Mouse (Mus musculus) midbrain, embryonic 14.5 days (tissue): ENCODE measurements around the gene Heyl. TPM values are rescaled to one million over a fixed set of nuclear protein-coding genes. Genes with fewer than 3 reads are reported as not detected.
"Not testable (repeated sequence)": the region's sequence is repeated elsewhere in the genome, so short reads cannot be mapped to it uniquely, and the experiment has no call there.

Source experiments
- ATAC-seq: fragments of 200-750 bp; cut with Nextera tagmentation; 2 replicates; pipeline ENCODE4 v1.8.0; 2017; ENCODE audit warnings: moderate number of reproducible peaks, moderate library complexity; ENCODE audit not compliant: low FRiP score, low TSS enrichment
- DNase-seq: peaks from one replicate; pipeline ENCODE4 v3.0.0-alpha.2; 2015
- H3K27ac ChIP-seq: fragments of 300-500 bp; sonication (generic); replicated peaks from 2 replicates; pipeline ENCODE4 v1.5.1; 2014; ENCODE audit warnings: mild to moderate bottlenecking, low read depth, low read length, moderate library complexity
- H3K27me3 ChIP-seq: fragments of 300-500 bp; sonication (generic); 2 replicates; pipeline ENCODE4 v1.6.1; 2014; ENCODE audit warnings: low read length, control low read depth, mixed read lengths; ENCODE audit not compliant: control insufficient read depth, insufficient read depth
- H3K36me3 ChIP-seq: fragments of 300-500 bp; sonication (generic); 2 replicates; pipeline ENCODE4 v1.6.1; 2014; ENCODE audit warnings: low read length, control low read depth; ENCODE audit not compliant: control insufficient read depth, insufficient read depth
- H3K4me1 ChIP-seq: fragments of 300-500 bp; sonication (generic); 2 replicates; pipeline ENCODE4 v1.6.1; 2014; ENCODE audit warnings: mild to moderate bottlenecking, antibody characterized with exemption, low read length, control low read depth; ENCODE audit not compliant: control insufficient read depth, insufficient read depth
- H3K4me2 ChIP-seq: fragments of 300-500 bp; sonication (generic); 2 replicates; pipeline ENCODE4 v1.6.1; 2014; ENCODE audit warnings: mild to moderate bottlenecking, low read length, moderate library complexity
- H3K4me3 ChIP-seq: fragments of 300-500 bp; sonication (generic); replicated peaks from 2 replicates; pipeline ENCODE4 v1.5.1; 2014; ENCODE audit warnings: low read depth, low read length
- H3K9ac ChIP-seq: fragments of 300-500 bp; sonication (generic); replicated peaks from 2 replicates; pipeline ENCODE4 v1.6.1; 2014; ENCODE audit warnings: mild to moderate bottlenecking, low read length, moderate library complexity
- H3K9me3 ChIP-seq: fragments of 300-500 bp; sonication (generic); 2 replicates; pipeline ENCODE4 v1.6.1; 2016; ENCODE audit warnings: low read length, control low read depth, mixed read lengths; ENCODE audit not compliant: control insufficient read depth
- WGBS: fragments of 180-500 bp; shearing (Covaris S2); extraction: QIAGEN DNeasy Blood & Tissue Kit; methylation state at CpG from one replicate; pipeline ENCODE4 v1.1.7; 2014; 5-methylcytosine and 5-hydroxymethylcytosine counted together
- polyA plus RNA-seq: library from polyadenylated mRNA; unstranded; fragments of >200 nt; fragmentation: Nextera tagmentation; extraction: Ambion mirVana; gene quantifications from 2 replicates; pipeline ENCODE4 v1.2.1, GENCODE M21; 2014

Gene Heyl
- polyA plus RNA-seq, 1 experiment from 2014 or later: 7.3 TPM

GRCm38 (mm10) chr4:123286790-123287189, 53.4 kb downstream of the Heyl start:
- H3K4me1 ChIP-seq: peaks cover 22% of the 10 kb centered on the region
- H3K36me3 ChIP-seq: peaks cover 50% of the 10 kb centered on the region
- no peak for ATAC-seq
- no peaks in the 10 kb centered on the region for H3K9me3 ChIP-seq
- 92% methylated on average over 2 of the region's 2 CpGs for WGBS
- no peak overlapping the region for H3K27ac ChIP-seq
- no peak overlapping the region for H3K4me3 ChIP-seq
- no peak overlapping the region for H3K9ac ChIP-seq
- DNase-seq: no peak
- H3K4me2 ChIP-seq: no peak overlapping the region
- H3K27me3 ChIP-seq: no peaks in the 10 kb centered on the region

DNA sequence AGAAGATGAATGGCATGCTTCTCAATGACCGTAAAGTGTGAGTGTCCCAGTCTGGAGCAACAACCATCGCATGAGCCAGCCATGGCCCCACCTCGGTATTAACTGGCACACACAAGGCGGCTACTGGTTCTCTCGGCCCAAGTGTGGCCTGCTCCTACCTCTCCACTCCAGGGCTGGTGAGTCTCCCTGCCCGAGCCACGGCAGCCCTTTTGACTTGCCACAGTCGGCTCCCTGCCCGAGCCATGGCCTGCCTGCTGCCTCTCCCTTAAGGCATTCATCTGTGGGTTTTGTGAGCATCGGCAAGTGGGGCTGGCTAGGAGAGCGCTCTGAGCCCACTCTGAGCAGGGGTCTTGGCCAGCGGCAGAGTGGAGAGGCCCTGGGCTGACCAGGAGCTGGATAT, 55.7 kb downstream of the Heyl start:
- peaks cover 19% of the 10 kb centered on the region for H3K4me1 ChIP-seq
- peaks cover 72% of the 10 kb centered on the region for H3K36me3 ChIP-seq
- WGBS: 92% methylated on average over 12 of the region's 12 CpGs

DNA sequence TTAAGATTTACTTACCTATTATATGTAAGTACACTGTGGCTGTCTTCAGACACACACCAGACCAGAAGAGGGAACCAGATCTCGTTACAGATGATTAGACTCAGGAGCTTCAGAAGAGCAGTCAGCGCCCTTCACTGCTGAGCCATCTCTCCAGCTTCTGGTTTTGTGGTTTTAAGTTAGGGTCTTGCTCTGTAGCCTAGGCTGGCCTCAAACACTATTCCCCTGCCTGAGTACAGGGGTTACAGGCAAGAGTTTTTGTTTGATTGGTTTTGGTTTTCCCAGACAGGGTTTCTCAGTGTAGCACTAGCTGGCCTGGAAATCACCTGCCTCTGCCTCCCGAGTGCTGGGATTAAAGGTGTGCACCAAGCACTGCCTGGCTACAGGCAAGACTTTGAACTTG, 59.0 kb downstream of the Heyl start:
- H3K4me3 ChIP-seq: no peak overlapping the region
- no peak for DNase-seq
- WGBS: 94% methylated on average over 3 of the region's 3 CpGs
- no peak overlapping the region for H3K27ac ChIP-seq
- H3K4me2 ChIP-seq: no peak overlapping the region
- peaks cover 94% of the 10 kb centered on the region for H3K36me3 ChIP-seq
- no peaks in the 10 kb centered on the region for H3K27me3 ChIP-seq
- H3K9me3 ChIP-seq: no peaks in the 10 kb centered on the region
- no peak for ATAC-seq
- no peaks in the 10 kb centered on the region for H3K4me1 ChIP-seq
- no peak overlapping the region for H3K9ac ChIP-seq

More for the DNA sequence above, 55.7 kb downstream of the Heyl start:
- H3K9ac ChIP-seq: no peak overlapping the region
- H3K9me3 ChIP-seq: no peaks in the 10 kb centered on the region
- H3K4me2 ChIP-seq: no peak overlapping the region
- no peak for DNase-seq
- H3K4me3 ChIP-seq: no peak overlapping the region
- H3K27me3 ChIP-seq: no peaks in the 10 kb centered on the region
- ATAC-seq: no peak
- H3K27ac ChIP-seq: no peak overlapping the region

GRCm38 (mm10) chr4:123292989-123293388, 59.6 kb downstream of the Heyl start:
- no peak for ATAC-seq
- no peaks in the 10 kb centered on the region for H3K4me1 ChIP-seq
- DNase-seq: no peak
- peaks cover 94% of the 10 kb centered on the region for H3K36me3 ChIP-seq
- no peak overlapping the region for H3K9ac ChIP-seq
- H3K4me2 ChIP-seq: no peak overlapping the region
- whole genome bisulfite sequencing: 93% methylated on average over 7 of the region's 7 CpGs
- no peaks in the 10 kb centered on the region for H3K27me3 ChIP-seq
- no peak overlapping the region for H3K4me3 ChIP-seq
- no peaks in the 10 kb centered on the region for H3K9me3 ChIP-seq
- no peak overlapping the region for H3K27ac ChIP-seq

- WGBS: 84% methylated on average over 7 of the region's 7 CpGs
- Histone ChIP-seq H3K9me3 (no peaks in the 10 kb centered on the region), H3K4me2 (no peak overlapping the region), H3K4me1 (no peaks in the 10 kb centered on the region), H3K36me3 (peaks cover 93% of the 10 kb centered on the region), H3K4me3 (no peak overlapping the region), H3K9ac (no peak overlapping the region), H3K27me3 (no peaks in the 10 kb centered on the region), H3K27ac (no peak overlapping the region)
- DNase-seq (no peak), ATAC-seq (no peak)
Measured at GRCm38 (mm10) chr4:123293661-123294443, 60.5 kb downstream of the Heyl start.

DNA sequence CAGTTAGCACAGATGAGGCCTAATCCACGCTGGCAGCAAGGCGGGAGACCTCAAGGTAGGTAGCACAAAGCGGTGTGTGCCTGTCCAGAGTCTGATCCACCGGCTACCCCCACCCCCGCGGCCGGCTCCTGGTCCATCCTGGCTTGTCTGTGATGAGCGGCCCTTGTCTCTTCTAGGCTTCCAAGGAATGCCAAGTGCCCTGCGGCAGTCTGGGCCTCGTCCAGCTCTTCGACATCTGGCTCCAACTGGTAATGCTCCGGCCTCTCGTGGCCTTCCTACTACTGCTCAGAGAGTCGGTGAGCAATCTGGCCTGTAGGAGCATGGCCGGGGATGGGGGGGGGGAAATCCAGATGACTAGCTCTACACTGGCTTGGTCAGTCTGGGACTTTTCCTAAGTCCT, 61.7 kb downstream of the Heyl start:
- H3K9ac ChIP-seq, H3K27ac ChIP-seq, DNase-seq, H3K9me3 ChIP-seq, ATAC-seq, H3K4me1 ChIP-seq, H3K27me3 ChIP-seq, H3K4me2 ChIP-seq, H3K4me3 ChIP-seq: not testable (repeated sequence)
- 97% methylated on average over 15 of the region's 15 CpGs for WGBS
- peaks cover 94% of the 10 kb centered on the region for H3K36me3 ChIP-seq

- H3K27me3 ChIP-seq: no peaks in the 10 kb centered on the region
- H3K36me3 ChIP-seq: peaks cover 94% of the 10 kb centered on the region
- DNase-seq (no peak), ATAC-seq (no peak)
- no peak overlapping the region for H3K27ac ChIP-seq
- no peak overlapping the region for H3K4me2 ChIP-seq
- no peaks in the 10 kb centered on the region for H3K9me3 ChIP-seq
- 93% methylated on average over 21 of the region's 21 CpGs for WGBS
- H3K4me1 ChIP-seq: no peaks in the 10 kb centered on the region
- no peak overlapping the region for H3K4me3 ChIP-seq
- no peak overlapping the region for H3K9ac ChIP-seq
Measured at GRCm38 (mm10) chr4:123295516-123296147, 62.3 kb downstream of the Heyl start.

DNA sequence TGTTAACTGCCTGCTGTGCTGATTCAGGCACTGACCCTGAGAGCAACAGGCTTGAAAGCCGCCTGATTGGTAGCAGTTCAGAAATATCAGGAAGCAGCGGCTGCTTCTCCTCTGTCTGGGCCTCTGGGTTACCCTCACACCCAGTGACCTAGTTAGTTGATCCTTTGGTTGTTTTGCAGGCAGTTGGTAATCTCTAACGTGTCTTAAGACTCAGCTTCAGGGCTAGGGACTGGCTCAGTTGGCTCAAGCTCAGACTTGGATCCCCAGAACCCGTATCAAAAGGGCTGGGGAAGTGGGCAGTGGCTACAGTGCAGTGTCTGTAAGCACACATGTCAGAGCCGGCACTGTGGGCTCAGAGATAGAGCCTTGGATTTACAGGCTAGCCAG, 62.8 kb downstream of the Heyl start:
- Histone ChIP-seq H3K9me3 (no peaks in the 10 kb centered on the region), H3K4me2 (no peak overlapping the region), H3K4me1 (no peaks in the 10 kb centered on the region), H3K4me3 (no peak overlapping the region), H3K9ac (no peak overlapping the region), H3K36me3 (peaks cover 89% of the 10 kb centered on the region), H3K27me3 (no peaks in the 10 kb centered on the region), H3K27ac (no peak overlapping the region)
- WGBS: 94% methylated on average over 5 of the region's 5 CpGs
- DNase-seq (no peak), ATAC-seq (no peak)
